Mouse (Mus musculus): ENCODE results near the gene Rhbdd3. TPM values are rescaled to one million over a fixed set of nuclear protein-coding genes. Genes with fewer than 3 reads are reported as not detected.
A peak's percentile ranks its signal among the peaks of the same experiment; 100 is the strongest.

The Rhbdd3 gene
- polyA plus RNA-seq, 1 experiment from 2014 or later, result 14.9 TPM

DNA sequence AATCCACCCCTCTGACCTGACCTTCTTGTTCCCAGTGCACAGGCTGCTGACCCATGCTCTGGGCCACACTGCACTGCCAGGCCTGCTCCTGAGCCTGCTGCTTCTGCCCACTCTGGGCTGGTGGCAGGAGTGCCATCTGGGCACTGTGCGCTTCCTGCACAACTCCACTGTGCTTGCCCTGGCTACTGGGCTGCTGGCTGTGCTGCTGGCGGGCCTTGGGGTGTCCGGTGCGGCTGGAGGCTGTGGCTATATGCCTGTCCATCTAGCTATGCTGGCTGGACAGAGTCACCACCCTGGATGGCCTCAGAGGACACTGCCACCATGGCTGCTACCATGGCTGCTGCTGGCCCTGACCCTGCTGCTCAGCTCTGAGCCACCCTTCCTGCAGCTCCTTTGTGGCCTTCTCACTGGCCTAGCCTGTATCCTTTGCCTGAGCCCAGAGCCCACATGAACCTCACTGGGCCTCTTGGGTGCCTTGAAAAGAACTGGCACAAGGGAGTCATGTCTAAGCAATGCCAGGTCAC, 5.3 kb downstream of the Rhbdd3 start:
- H3K9me3 ChIP-seq (ENCODE audit: low read length), result no peaks in the 10 kb centered on the region
- WGBS (ENCODE audit: insufficient replicate concordance), result 91% methylated on average over 4 of the region's 4 CpGs
- no peak for DNase-seq

DNA sequence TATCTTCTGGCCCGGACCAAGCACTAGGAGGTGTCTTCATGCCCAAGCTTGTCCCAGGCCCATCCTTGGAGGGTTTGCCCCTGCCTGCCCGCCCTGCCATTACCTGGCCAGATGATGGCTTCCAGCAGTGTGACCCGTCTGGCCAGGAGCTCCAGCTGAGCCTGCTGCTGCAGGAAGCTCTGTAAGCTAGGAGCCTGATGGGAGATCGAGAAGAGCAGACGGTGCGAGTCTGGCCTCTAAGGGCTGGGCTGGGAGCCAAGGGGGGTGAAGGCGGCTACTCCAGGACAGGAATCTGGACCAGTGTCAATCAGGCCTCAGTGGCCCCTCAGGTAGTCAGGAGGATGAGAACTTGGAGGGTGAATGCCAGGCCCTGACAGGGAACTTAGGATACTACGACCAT, 10.7 kb downstream of the Rhbdd3 start:
- 71% methylated on average over 8 of the region's 8 CpGs for WGBS (ENCODE audit: insufficient replicate concordance)
- Histone ChIP-seq H3K27ac (ENCODE audit: low read depth) (no peak overlapping the region), H3K36me3 (replicated peaks; ENCODE audit: insufficient read depth, low read length) (0 out of 2 replicates have a peak, but pooled peaks cover 5% of the 10 kb centered on the region), H3K27me3 (ENCODE audit: insufficient read depth, low read length) (no peaks in the 10 kb centered on the region), H3K4me2 (ENCODE audit: low read depth, low read length) (no peak overlapping the region), H3K4me3 (ENCODE audit: low read depth, low read length) (no peak overlapping the region), H3K4me1 (ENCODE audit: insufficient read depth) (no peaks in the 10 kb centered on the region), H3K9me3 (ENCODE audit: low read length) (no peaks in the 10 kb centered on the region), H3K9ac (replicated peaks) (no peak overlapping the region)
- no peak for DNase-seq
- TF ChIP-seq EP300 (IDR thresholded peaks at IDR 0.05; ENCODE audit: low read depth) (no peak), CTCF (IDR thresholded peaks at IDR 0.05; ENCODE audit: low read depth) (no peak)
- ATAC-seq, result no peak

More for the DNA sequence above, 5.3 kb downstream of the Rhbdd3 start:
- H3K4me1 ChIP-seq (ENCODE audit: insufficient read depth), result peaks cover 6% of the 10 kb centered on the region
- H3K27ac ChIP-seq (ENCODE audit: low read depth), result no peak overlapping the region
- TF ChIP-seq CTCF (IDR thresholded peaks at IDR 0.05; ENCODE audit: low read depth) (no peak), EP300 (IDR thresholded peaks at IDR 0.05; ENCODE audit: low read depth) (no peak)
- 0 out of 2 replicates have a peak, but pooled peaks cover 14% of the 10 kb centered on the region for H3K36me3 ChIP-seq (replicated peaks; ENCODE audit: insufficient read depth, low read length)
- H3K9ac ChIP-seq (replicated peaks), result no peak overlapping the region
- H3K4me3 ChIP-seq (ENCODE audit: low read depth, low read length), result no peak overlapping the region
- no peak for ATAC-seq
- H3K27me3 ChIP-seq (ENCODE audit: insufficient read depth, low read length), result no peaks in the 10 kb centered on the region
- no peak overlapping the region for H3K4me2 ChIP-seq (ENCODE audit: low read depth, low read length)

DNA sequence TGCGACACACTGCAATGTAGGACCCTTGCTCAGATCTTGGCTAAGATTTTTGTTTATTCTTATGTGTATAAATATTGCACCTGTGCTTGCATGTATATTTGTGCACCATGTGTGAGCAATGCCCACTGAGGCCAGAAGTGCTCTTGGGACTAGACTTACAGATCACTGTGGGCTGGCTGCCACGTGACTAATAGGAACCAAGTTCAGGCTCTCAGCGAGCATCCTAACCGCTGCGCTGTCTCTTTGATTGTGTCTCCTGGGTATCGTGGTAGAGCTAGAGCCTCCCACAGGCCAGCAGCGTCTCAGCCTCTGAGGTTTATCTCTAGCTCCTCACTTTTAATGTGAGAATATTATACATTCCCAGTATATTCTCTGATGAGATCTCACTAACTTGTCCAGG, 14.9 kb downstream of the Rhbdd3 start:
- Histone ChIP-seq H3K9me3 (ENCODE audit: low read length) (no peaks in the 10 kb centered on the region), H3K27ac (ENCODE audit: low read depth) (no peak overlapping the region), H3K27me3 (ENCODE audit: insufficient read depth, low read length) (no peaks in the 10 kb centered on the region), H3K4me3 (ENCODE audit: low read depth, low read length) (no peak overlapping the region), H3K4me1 (ENCODE audit: insufficient read depth) (no peaks in the 10 kb centered on the region), H3K9ac (replicated peaks) (no peak overlapping the region), H3K36me3 (replicated peaks; ENCODE audit: insufficient read depth, low read length) (no peaks in the 10 kb centered on the region), H3K4me2 (ENCODE audit: low read depth, low read length) (no peak overlapping the region)
- ATAC-seq (no peak), DNase-seq (no peak)
- TF ChIP-seq CTCF (IDR thresholded peaks at IDR 0.05; ENCODE audit: low read depth) (no peak), EP300 (IDR thresholded peaks at IDR 0.05; ENCODE audit: low read depth) (no peak)
- 78% methylated on average over 7 of the region's 7 CpGs for WGBS (ENCODE audit: insufficient replicate concordance)

DNA sequence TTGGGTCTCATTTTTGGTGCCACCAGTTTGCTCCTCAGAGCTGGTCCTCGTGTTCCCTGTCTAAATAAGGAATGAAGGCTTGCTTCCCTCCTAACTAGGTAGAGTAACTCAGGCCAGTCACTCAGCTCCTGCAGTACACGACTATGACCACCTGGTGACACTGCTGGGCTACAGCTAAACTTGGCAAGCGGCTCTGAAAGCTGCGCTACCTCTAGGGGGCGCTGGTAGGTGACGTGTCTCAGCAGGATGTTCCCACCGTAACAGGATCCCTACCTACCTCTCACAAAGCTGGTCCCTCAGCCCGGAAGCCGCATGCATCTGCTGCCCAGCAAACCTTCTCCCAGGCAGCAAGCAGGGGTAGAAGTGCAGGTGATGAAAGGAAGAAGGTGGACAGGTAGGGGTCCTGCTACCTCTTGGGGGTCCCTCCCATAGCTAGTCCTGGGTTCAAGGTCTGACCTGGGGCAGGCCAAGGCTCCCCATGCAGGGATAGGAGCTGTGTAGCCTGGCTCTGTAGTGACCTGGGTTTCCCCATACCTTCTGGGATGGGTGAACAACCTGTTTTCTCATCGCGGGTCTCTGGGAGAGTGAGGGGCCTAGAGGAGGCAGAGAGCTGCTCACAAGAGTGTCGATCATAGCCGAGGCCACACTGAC, 16.3 kb downstream of the Rhbdd3 start:
- no peak overlapping the region for H3K9ac ChIP-seq (replicated peaks)
- no peaks in the 10 kb centered on the region for H3K4me1 ChIP-seq (ENCODE audit: insufficient read depth)
- H3K36me3 ChIP-seq (replicated peaks; ENCODE audit: insufficient read depth, low read length), result no peaks in the 10 kb centered on the region
- TF ChIP-seq CTCF (IDR thresholded peaks at IDR 0.05; ENCODE audit: low read depth) (peak; percentile 100), EP300 (IDR thresholded peaks at IDR 0.05; ENCODE audit: low read depth) (no peak)
- 33% methylated on average over 13 of the region's 13 CpGs for WGBS (ENCODE audit: insufficient replicate concordance)
- H3K4me2 ChIP-seq (ENCODE audit: low read depth, low read length), result no peak overlapping the region
- peak; percentile 86 for ATAC-seq
- no peak overlapping the region for H3K4me3 ChIP-seq (ENCODE audit: low read depth, low read length)
- H3K9me3 ChIP-seq (ENCODE audit: low read length), result no peaks in the 10 kb centered on the region
- H3K27ac ChIP-seq (ENCODE audit: low read depth), result no peak overlapping the region
- no peaks in the 10 kb centered on the region for H3K27me3 ChIP-seq (ENCODE audit: insufficient read depth, low read length)
- peak; percentile 92 for DNase-seq

DNA sequence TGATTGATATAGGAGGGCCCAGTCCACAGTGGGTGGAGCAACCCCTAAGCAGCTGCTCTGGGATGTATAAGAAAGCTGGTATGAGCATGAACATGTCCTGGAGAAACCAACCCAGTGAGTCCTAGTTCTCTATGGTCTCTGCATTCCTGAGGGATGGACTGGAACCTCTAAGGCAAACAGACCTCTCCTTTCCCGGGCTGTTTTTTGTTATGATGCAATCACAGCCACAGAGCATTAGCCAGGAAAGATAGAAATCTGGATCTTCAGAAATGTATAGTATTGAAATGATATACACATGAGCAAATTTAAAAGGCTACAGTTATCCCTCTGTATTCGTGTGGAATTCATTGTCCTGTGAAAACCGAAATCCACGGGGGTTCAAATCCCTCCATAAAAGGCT, 27.0 kb downstream of the Rhbdd3 start:
- Histone ChIP-seq H3K27ac (ENCODE audit: low read depth) (no peak overlapping the region), H3K27me3 (ENCODE audit: insufficient read depth, low read length) (no peaks in the 10 kb centered on the region), H3K36me3 (replicated peaks; ENCODE audit: insufficient read depth, low read length) (no peaks in the 10 kb centered on the region), H3K4me1 (ENCODE audit: insufficient read depth) (no peaks in the 10 kb centered on the region), H3K9ac (replicated peaks) (no peak overlapping the region), H3K4me2 (ENCODE audit: low read depth, low read length) (no peak overlapping the region), H3K9me3 (ENCODE audit: low read length) (no peaks in the 10 kb centered on the region), H3K4me3 (ENCODE audit: low read depth, low read length) (no peak overlapping the region)
- TF ChIP-seq EP300 (IDR thresholded peaks at IDR 0.05; ENCODE audit: low read depth), result no peak
- no peak for DNase-seq
- no peak for ATAC-seq
- 76% methylated on average over 4 of the region's 4 CpGs for WGBS (ENCODE audit: insufficient replicate concordance)

DNA sequence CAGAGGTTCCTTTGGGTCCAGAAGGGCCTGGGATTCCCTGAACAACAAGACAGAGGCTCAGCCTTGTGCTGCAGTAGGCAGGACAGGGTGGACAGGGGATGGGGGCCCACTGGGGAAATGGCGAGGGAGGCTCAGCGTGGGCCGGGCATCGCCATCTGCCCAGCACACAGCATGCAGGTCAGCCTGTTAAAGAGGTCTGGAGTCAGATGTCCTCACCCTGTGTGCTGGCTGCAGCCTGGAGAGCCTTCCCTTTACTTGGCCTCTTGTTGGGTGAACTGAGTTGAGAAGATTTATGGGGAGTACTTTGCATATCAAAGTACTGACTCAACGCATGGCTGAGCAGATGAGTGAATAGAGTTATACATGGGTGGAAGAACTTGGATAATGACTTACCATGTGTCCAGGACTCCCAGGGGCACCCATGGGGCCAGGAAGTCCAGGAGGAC, 30.3 kb downstream of the Rhbdd3 start:
- Histone ChIP-seq H3K4me2 (ENCODE audit: low read depth, low read length) (no peak overlapping the region), H3K4me1 (ENCODE audit: insufficient read depth) (no peaks in the 10 kb centered on the region), H3K9me3 (ENCODE audit: low read length) (no peaks in the 10 kb centered on the region), H3K9ac (replicated peaks) (no peak overlapping the region), H3K27me3 (ENCODE audit: insufficient read depth, low read length) (no peaks in the 10 kb centered on the region), H3K36me3 (replicated peaks; ENCODE audit: insufficient read depth, low read length) (no peaks in the 10 kb centered on the region), H3K27ac (ENCODE audit: low read depth) (no peak overlapping the region), H3K4me3 (ENCODE audit: low read depth, low read length) (no peak overlapping the region)
- TF ChIP-seq EP300 (IDR thresholded peaks at IDR 0.05; ENCODE audit: low read depth), result no peak
- no peak for ATAC-seq
- DNase-seq, result no peak
- WGBS (ENCODE audit: insufficient replicate concordance), result 80% methylated on average over 5 of the region's 5 CpGs

All from liver, postnatal 0 days (tissue).